Mouse (Mus musculus): ENCODE results near the gene Vmn2r83. TPM values are rescaled to one million over a fixed set of nuclear protein-coding genes. Genes with fewer than 3 reads are reported as not detected.

Gene Vmn2r83
- total RNA-seq, 2 experiments from 2014 or later, result not detected

DNA sequence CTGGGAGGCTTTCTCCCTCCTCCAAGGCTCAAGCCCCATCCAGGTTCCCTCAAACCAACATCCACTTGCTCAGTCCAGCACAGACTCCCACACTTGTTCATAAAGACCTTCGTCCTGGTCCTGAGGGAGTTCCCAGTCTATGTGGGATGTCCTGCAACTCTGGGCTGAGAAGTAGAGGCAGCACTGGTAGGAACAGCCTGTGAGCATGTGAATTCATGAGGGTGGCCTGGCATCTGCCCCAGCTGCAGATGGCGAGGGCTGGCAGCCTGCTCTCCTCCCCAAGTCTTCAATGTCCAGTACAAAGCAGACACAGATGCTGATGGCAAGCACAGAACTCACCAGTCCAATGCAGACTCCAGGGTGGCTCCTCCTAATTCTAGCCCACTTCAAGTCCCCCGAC lies 69.8 kb downstream of the Vmn2r83 start:
- DNase-seq, result no peak

DNA sequence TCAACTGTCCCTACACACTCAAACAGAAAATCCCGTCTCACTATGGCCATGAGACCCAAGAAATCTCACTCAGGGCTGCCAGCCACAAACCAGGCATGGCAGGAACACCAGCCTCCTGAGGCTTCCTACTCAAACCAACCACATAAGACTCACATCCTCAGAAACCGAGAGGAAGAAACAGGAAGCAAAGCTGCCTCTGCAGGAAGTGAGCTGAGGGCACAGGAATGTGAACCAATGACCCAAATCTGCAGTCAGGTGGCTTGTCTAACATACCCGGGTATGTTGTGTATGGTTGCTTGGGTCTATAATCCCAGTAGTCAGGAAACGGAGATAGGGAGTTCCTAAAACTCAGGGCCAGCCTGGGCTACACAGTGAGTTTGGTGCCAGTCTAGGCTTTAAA lies 70.3 kb downstream of the Vmn2r83 start:
- no peak for DNase-seq

DNA sequence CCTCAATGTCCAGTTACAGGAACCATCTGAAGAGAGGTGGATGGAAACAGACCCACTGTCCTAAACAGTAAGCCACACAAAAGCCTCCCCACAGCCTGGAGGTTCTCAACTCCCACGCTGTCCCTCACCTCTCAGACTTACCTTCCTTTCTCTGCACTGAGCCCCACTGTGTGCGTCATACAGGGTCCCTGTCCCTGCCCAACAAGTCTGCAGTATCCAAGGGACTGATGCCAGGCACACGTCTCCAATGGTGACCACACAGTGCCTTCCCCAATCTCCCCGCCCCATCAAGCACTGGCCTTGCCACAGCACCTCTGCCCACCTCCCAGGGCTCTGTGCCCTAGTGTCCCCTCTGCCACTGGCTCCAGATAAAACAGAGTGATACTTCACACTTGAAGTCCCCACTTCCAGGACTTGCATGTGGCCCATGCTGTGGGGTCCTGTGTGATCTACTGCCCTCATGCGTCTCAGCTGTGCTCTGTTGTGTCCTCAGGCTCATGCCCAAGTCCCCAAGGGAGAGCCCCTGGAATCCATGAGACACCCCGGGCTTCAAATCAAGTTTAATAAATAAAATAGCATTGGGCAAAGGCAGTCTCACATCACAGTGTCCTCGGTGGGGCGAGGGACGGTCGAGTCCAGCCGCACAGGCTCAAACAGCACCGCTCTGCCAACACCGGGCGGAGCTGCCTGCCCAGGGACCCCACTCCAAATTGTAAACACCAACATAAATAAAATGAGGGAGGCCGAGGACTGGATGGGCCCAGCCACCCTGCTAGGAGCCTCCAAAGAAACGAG lies 71.4 kb downstream of the Vmn2r83 start:
- DNase-seq, result no peak

DNA sequence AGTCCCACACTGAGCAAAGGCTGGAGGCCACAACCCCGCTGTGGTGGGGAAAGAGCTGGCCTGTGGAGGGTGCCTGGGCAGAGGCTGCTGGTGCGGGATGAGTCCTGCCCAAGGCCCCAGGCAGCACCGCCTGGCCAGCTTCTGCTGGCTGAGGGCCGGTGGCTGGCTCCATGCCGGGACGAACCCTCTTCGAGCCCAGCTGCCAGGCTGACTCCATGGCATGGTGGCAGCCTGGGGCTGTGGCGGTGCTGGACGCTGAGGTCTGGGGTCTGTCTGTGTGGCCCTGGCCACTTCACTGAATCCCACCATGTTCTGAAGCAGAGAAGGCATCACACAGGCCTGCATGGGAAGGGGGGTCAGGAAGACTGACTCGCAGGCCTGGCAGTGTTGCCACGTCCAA lies 72.2 kb downstream of the Vmn2r83 start:
- DNase-seq, result no peak

DNA sequence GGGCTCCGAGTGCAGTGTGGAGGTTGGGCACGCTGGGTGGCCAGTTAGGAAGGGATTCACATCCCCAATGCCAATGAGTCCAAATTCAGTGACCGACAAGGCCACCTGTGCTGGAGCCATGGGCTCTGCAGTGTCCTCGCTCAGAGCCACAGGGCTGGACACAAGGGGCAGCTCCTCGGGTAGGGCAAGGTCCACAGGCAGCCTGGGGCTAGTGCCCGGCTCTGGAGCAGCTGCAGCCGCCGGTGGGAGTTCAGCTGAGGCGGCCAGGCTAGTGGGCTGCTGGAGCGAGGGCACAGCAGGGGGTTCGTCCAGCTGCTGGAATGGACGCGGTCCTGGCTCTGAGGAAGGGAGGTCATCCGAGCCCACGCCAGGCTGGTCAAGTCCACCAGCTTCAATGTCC lies 73.0 kb downstream of the Vmn2r83 start:
- no peak for DNase-seq

DNA sequence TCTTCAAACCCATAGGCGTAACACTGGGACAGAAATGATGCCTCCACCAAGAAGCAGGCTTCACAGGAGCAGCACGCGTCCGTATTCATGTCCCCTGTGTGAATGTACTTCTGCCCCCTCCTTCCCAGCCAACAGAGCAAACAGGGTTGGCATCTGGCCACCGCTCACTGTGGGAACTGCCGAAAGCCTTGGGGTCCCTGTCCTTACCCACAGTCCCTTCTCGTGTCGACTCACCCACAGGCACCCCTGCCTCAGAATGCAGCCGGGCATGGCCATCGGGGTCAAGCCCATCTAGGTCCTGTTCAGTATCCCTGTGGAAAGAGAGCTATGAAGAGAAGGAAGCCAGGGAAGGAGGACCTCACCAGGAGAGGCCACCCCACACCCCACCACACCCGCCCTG lies 73.6 kb downstream of the Vmn2r83 start:
- DNase-seq, result no peak

Small RNAs within 50 kb of the gene (microRNA-seq; reads per million reads assigned to microRNA genes)
- 0.30 to 1.3 reads per million in 2 experiments for gene Mir6909

Other genes with a start within 250 kb of the Vmn2r83 start
- gene Vmn2r81, start 221.0 kb upstream of the Vmn2r83 start, total RNA-seq (2021), result not detected
- gene Vmn2r82, start 112.2 kb upstream of the Vmn2r83 start, total RNA-seq (2021), result not detected
- gene Plpp2, start 65.1 kb downstream of the Vmn2r83 start, total RNA-seq (2021), result 1 to 10 TPM; 5.3 to 5.9 TPM
- gene Mier2, start 86.5 kb downstream of the Vmn2r83 start, total RNA-seq (2021), result 10 to 100 TPM; 54.0 to 60.9 TPM
- under 1 TPM in 1 of 2 experiments, not detected in 1; 0.60 TPM for gene Theg, start 118.6 kb downstream of the Vmn2r83 start, total RNA-seq (2021)
- 10 to 100 TPM; 14.6 to 14.8 TPM for gene C2cd4c, start 145.3 kb downstream of the Vmn2r83 start, total RNA-seq (2021)
- gene Shc2, start 169.2 kb downstream of the Vmn2r83 start, total RNA-seq (2021), result 10 to 100 TPM; 44.0 to 44.8 TPM
- gene Odf3l2, start 177.0 kb downstream of the Vmn2r83 start, total RNA-seq (2021), result under 1 TPM in 1 of 2 experiments, not detected in 1; 0.61 TPM
- gene Madcam1, start 195.8 kb downstream of the Vmn2r83 start, total RNA-seq (2021), result not detected
- 10 to 100 TPM; 64.6 to 68.3 TPM for gene Tpgs1, start 200.6 kb downstream of the Vmn2r83 start, total RNA-seq (2021)
- 10 to 100 TPM; 67.0 to 70.2 TPM for gene Cdc34, start 213.5 kb downstream of the Vmn2r83 start, total RNA-seq (2021)
- gene Gzmm, start 220.3 kb downstream of the Vmn2r83 start, total RNA-seq (2021), result 1 to 10 TPM; 2.4 to 2.5 TPM
- gene Bsg, start 235.8 kb downstream of the Vmn2r83 start, total RNA-seq (2021), result 100 to 1,000 TPM; 555 to 610 TPM
- 100 to 1,000 TPM; 106 to 118 TPM for gene Hcn2, start 247.9 kb downstream of the Vmn2r83 start, total RNA-seq (2021)

Measured in layer of hippocampus, postnatal 36 days (tissue).